Mouse (Mus musculus): Measurements from ENCODE around the gene Gm19684. TPM values are rescaled to one million over a fixed set of nuclear protein-coding genes. Genes with fewer than 3 reads are reported as not detected.
"Not testable (repeated sequence)": the region's sequence is repeated elsewhere in the genome, so short reads cannot be mapped to it uniquely, and the experiment has no call there.

Gm19684 gene
- total RNA-seq, 4 experiments from 2014 or later = 0.19 to 0.26 (median 0.25) TPM; not detected in 1

- DNase-seq (ENCODE audit: low spot score) = no peak
Observed at GRCm38 (mm10) chr17:36131516-36132265, 10.2 kb downstream of the Gm19684 start.

- DNase-seq (ENCODE audit: low spot score) = not testable (repeated sequence)
Observed at GRCm38 (mm10) chr17:36135421-36136231, 14.1 kb downstream of the Gm19684 start.

GRCm38 (mm10) chr17:36136299-36136848 is 14.9 kb downstream of the Gm19684 start:
- not testable (repeated sequence) for DNase-seq (ENCODE audit: low spot score)

GRCm38 (mm10) chr17:36145111-36145860 is 23.8 kb downstream of the Gm19684 start:
- DNase-seq (ENCODE audit: low spot score) = no peak

- not testable (repeated sequence) for DNase-seq (ENCODE audit: low spot score)
Observed at GRCm38 (mm10) chr17:36145861-36146156, 24.3 kb downstream of the Gm19684 start.

GRCm38 (mm10) chr17:36146937-36147336 is 25.5 kb downstream of the Gm19684 start:
- DNase-seq (ENCODE audit: low spot score) = not testable (repeated sequence)

GRCm38 (mm10) chr17:36148468-36148867 is 27.0 kb downstream of the Gm19684 start:
- DNase-seq (ENCODE audit: low spot score) = not testable (repeated sequence)

GRCm38 (mm10) chr17:36151200-36151599 is 29.7 kb downstream of the Gm19684 start:
- DNase-seq (ENCODE audit: low spot score) = not testable (repeated sequence)

- no peak for DNase-seq (ENCODE audit: low spot score)
Observed at GRCm38 (mm10) chr17:36154271-36155149, 33.0 kb downstream of the Gm19684 start.

- DNase-seq (ENCODE audit: low spot score) = not testable (repeated sequence)
Observed at GRCm38 (mm10) chr17:36157782-36158181, 36.3 kb downstream of the Gm19684 start.

GRCm38 (mm10) chr17:36158264-36158663 is 36.8 kb downstream of the Gm19684 start:
- not testable (repeated sequence) for DNase-seq (ENCODE audit: low spot score)

- DNase-seq (ENCODE audit: low spot score) = no peak
Observed at GRCm38 (mm10) chr17:36161129-36162051, 39.9 kb downstream of the Gm19684 start.

GRCm38 (mm10) chr17:36166901-36167300 is 45.4 kb downstream of the Gm19684 start:
- DNase-seq (ENCODE audit: low spot score) = not testable (repeated sequence)

GRCm38 (mm10) chr17:36167306-36168038 is 46.0 kb downstream of the Gm19684 start:
- no peak for DNase-seq (ENCODE audit: low spot score)

- no peak for DNase-seq (ENCODE audit: low spot score)
Observed at GRCm38 (mm10) chr17:36168039-36168652, 46.7 kb downstream of the Gm19684 start, which contains the start of gene Gm8909. Gene Gm8909 (minus strand): TSS chr17:36168537.

GRCm38 (mm10) chr17:36169094-36169493 is 47.6 kb downstream of the Gm19684 start:
- DNase-seq (ENCODE audit: low spot score) = not testable (repeated sequence)

- no peak for DNase-seq (ENCODE audit: low spot score)
Observed at GRCm38 (mm10) chr17:36169753-36170152, 48.3 kb downstream of the Gm19684 start.

GRCm38 (mm10) chr17:36170287-36170814 is 48.9 kb downstream of the Gm19684 start:
- no peak for DNase-seq (ENCODE audit: low spot score)

All from heart, adult 8-10 months (tissue).